Mouse (Mus musculus) c-Kit-negative CD71-positive TER-119-positive erythroid progenitor cells, embryonic 14.5 days (primary cell): ENCODE data around the gene Gm21698.
"Not testable (repeated sequence)": the region's sequence is repeated elsewhere in the genome, so short reads cannot be mapped to it uniquely, and the experiment has no call there.

Experiments
- DNase-seq: peaks from one replicate; pipeline ENCODE4 v3.0.0-alpha.2; 2013; ENCODE audit warnings: low read depth, low spot score

Gm21698 gene

DNA sequence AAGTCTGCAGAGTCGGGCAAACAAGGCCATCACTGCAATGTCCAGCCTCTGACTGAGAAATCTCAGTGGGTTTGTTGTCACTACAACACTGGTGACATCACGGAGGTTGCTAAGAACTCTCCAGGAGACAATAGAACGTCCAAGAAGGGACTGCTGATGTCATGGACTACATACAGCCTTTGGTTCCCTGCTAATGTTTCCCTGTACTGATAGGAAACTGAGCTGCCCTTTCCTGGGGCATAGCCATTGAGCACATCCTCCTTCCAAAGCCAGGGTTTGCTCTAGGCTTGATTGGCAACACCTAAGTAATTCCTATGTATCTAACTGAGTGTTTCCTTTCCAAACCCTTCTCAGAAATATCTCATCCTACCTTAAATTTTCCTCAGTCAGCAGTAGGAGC lies at the start of gene Gm21698:
Gene Gm21698, minus strand, starts transcription at position 101 of the 400 bp plus-strand sequence.
- not testable (repeated sequence) for DNase-seq

DNA sequence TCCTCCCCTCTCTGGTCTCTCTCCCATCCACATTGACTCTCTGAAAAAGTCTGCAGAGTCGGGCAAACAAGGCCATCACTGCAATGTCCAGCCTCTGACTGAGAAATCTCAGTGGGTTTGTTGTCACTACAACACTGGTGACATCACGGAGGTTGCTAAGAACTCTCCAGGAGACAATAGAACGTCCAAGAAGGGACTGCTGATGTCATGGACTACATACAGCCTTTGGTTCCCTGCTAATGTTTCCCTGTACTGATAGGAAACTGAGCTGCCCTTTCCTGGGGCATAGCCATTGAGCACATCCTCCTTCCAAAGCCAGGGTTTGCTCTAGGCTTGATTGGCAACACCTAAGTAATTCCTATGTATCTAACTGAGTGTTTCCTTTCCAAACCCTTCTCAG lies 34.4 kb upstream of the Gm21698 start, which contains the start of gene Gm5862:
Gene Gm5862, minus strand, starts transcription at position 101 of the 400 bp plus-strand sequence.
- not testable (repeated sequence) for DNase-seq

DNA sequence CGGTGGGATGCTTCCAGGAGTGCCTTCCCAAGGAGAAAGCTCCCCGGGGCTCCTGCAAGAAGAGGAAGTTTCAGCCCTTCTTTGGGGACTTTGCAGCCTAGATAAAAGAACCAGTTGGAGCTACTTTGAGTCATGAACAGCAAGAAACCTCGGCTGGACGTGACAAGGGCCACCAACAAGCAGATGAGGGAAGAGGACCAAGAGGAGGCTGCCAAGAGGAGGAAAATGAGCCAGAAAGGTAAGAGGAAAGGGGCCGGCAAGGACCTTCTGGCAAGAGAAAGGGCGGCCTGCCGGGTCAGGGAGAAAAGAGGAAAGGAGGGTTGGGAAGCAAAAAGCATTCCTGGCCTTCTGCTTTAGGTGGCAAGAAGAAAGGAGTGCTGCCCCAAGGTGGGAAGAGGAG lies 19.2 kb upstream of the Gm21698 start:
- DNase-seq, result not testable (repeated sequence)

DNA sequence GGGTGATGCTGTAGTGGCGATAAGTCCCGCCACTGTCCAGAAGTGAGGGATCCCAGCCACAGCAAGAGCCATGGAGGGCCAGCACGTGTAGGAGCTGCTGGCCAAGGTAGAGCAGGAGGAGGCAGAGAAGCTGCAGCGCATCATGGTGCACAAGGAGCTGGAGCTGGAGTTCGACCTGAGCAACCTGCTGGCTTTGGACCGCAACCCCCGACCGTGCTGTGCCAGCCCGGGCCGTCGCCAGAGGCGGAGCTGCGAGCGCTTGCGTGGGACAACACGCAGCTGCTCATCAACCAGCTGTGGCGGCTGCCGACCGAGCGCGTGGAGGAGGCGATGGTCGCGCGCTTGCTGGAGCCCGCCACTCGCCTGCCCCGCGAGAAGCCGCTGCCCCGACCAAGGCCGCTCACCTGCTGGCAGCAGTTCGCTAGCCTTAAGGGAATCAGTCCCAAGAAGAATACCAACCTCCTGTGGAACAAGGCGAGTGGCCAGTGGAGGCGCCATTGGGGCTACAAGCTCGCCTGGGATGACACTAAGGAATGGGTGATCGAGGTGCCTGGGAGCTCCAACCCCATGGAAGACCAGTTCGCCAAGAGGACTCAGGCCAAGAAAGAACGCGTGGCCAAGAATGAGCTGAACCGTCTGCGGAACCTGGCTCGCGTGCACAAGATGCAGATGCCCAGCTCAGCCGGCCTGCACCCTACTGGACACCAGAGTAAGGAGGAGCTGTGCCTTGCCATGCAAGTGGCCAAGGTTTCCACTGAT lies 18.7 kb upstream of the Gm21698 start:
- not testable (repeated sequence) for DNase-seq

DNA sequence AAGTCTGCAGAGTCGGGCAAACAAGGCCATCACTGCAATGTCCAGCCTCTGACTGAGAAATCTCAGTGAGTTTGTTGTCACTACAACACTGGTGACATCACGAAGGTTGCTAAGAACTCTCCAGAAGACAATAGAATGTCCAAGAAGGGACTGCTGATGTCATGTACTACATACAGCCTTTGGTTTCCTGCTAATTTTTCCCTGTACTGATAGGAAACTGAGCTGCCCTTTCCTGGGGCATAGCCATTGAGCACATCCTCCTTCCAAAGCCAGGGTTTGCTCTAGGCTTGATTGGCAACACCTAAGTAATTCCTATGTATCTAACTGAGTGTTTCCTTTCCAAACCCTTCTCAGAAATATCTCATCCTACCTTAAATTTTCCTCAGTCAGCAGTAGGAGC lies 16.2 kb upstream of the Gm21698 start, which contains the start of gene Gm1979:
Gene Gm1979, minus strand, starts transcription at position 101 of the 400 bp plus-strand sequence.
- not testable (repeated sequence) for DNase-seq

DNA sequence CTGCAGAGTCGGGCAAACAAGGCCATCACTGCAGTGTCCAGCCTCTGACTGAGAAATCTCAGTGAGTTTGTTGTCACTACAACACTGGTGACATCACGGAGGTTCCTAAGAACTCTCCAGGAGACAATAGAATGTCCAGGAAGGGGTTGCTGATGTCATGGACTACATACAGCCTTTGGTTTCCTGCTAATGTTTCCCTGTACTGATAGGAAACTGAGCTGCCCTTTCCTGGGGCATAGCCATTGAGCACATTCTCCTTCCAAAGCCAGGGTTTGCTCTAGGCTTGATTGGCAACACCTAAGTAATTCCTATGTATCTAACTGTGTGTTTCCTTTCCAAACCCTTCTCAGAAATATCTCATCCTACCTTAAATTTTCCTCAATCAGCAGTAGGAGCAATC lies 15.9 kb downstream of the Gm21698 start, which contains the start of gene Gm21680:
Gene Gm21680, minus strand, starts transcription at position 101 of the 400 bp plus-strand sequence.
- DNase-seq, result not testable (repeated sequence)

DNA sequence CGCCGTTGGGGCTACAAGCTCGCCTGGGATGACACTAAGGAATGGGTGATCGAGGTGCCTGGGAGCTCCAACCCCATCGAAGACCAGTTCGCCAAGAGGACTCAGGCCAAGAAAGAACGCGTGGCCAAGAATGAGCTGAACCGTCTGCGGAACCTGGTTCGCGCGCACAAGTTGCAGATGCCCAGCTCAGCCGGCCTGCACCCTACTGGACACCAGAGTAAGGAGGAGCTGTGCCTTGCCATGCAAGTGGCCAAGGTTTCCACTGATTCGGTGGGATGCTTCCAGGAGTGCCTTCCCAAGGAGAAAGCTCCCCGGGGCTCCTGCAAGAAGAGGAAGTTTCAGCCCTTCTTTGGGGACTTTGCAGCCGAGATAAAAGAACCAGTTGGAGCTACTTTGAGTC lies 31.4 kb downstream of the Gm21698 start:
- not testable (repeated sequence) for DNase-seq

DNA sequence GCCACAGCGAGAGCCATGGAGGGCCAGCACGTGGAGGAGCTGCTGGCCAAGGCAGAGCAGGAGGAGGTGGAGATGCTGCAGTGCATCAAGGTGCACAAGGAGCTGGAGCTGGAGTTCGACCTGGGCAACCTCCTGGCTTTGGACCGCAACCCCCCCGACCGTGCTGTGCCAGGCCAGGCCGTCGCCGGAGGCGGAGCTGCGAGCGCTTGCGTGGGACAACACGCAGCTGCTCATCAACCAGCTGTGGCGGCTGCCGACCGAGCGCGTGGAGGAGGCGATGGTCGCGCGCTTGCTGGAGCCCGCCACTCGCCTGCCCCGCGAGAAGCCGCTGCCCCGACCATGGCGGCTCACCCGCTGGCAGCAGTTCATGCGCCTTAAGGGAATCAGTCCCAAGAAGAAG lies 31.8 kb downstream of the Gm21698 start:
- DNase-seq, result not testable (repeated sequence)

DNA sequence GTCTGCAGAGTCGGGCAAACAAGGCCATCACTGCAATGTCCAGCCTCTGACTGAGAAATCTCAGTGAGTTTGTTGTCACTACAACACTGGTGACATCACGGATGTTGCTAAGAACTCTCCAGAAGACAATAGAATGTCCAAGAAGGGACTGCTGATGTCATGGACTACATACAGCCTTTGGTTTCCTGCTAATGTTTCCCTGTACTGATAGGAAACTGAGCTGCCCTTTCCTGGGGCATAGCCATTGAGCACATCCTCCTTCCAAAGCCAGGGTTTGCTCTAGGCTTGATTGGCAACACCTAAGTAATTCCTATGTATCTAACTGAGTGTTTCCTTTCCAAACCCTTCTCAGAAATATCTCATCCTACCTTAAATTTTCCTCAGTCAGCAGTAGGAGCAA lies 34.1 kb downstream of the Gm21698 start, which contains the start of gene Gm21671:
Gene Gm21671, minus strand, starts transcription at position 101 of the 400 bp plus-strand sequence.
- DNase-seq, result not testable (repeated sequence)

DNA sequence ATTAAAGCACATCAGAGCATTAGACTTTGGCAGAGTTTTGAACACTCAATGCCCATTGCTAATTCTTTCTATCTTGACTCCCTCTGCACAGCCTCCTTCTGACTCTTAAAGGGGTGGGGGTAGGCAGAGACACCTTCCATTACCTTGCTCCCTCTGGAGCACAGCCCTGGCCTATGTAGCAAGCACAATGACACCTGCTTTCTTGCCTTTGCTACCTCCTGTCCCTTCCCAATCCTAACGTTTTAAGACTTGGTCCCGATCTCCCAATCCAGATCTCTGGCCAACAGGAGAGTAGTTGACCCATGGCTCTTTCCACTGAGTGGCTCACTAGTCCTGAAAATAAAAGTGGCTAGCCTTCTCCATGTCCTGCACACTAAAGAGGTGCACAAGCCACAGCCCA lies 43.1 kb downstream of the Gm21698 start:
- not testable (repeated sequence) for DNase-seq

DNA sequence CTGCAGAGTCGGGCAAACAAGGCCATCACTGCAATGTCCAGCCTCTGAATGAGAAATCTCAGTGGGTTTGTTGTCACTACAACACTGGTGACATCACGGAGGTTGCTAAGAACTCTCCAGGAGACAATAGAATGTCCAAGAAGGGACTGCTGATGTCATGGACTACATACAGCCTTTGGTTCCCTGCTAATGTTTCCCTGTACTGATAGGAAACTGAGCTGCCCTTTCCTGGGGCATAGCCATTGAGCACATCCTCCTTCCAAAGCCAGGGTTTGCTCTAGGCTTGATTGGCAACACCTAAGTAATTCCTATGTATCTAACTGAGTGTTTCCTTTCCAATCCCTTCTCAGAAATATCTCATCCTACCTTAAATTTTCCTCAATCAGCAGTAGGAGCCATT lies 46.2 kb downstream of the Gm21698 start, which contains the start of gene Gm21663:
Gene Gm21663, minus strand, starts transcription at position 101 of the 400 bp plus-strand sequence.
- DNase-seq, result not testable (repeated sequence)
